Mouse (Mus musculus): Measurements from ENCODE around the gene Rfx2.

DNA sequence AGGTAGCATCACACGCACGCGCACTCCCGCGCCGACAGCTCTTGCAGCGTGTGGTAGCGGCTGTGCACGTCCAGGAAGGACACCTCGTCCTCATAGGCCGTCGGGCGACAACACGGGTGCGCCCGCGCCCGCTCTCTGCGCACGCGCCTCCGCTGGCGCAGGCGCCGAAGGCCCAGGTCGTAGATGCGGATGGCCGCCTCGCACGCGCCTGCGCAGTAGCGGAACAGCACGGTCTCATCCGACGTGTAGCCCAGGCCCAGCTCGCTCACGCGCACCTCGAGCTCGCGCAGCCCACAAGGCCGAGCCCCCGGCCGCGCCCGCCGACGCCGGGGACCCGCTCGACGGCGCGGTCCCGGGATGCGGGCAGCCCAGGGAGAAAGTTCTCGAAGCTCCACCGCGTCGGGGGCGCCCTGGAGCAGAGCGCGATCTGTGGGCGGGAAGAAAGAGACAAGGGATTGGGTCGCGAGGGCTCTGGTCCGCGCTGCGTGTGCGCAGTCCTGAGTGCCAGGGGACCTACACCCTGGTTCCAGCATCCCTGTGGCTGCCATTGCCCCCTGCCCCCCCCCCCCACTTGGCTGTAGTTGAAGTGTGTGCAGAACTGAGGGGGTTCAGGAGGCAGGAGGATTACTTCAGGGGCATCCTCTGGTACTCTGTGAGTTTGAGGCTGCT is 79.3 kb downstream of the Rfx2 start:
- TF ChIP-seq CTCF (IDR thresholded peaks at IDR 0.05; ENCODE audit: low read depth) (no peak), EP300 (optimal IDR thresholded peaks at IDR 0.05) (no peak)
